Mouse (Mus musculus) kidney, postnatal 4 days (tissue): ENCODE results near the gene Man2a1.
A peak's percentile ranks its signal among the peaks of the same experiment; 100 is the strongest.

Experiments
- DNase-seq, 2 experiments: peaks; one replicate each; pipeline ENCODE4 v3.0.0; 2021; ENCODE audit warnings: mixed read lengths in 2 of 2

Gene Man2a1

DNA sequence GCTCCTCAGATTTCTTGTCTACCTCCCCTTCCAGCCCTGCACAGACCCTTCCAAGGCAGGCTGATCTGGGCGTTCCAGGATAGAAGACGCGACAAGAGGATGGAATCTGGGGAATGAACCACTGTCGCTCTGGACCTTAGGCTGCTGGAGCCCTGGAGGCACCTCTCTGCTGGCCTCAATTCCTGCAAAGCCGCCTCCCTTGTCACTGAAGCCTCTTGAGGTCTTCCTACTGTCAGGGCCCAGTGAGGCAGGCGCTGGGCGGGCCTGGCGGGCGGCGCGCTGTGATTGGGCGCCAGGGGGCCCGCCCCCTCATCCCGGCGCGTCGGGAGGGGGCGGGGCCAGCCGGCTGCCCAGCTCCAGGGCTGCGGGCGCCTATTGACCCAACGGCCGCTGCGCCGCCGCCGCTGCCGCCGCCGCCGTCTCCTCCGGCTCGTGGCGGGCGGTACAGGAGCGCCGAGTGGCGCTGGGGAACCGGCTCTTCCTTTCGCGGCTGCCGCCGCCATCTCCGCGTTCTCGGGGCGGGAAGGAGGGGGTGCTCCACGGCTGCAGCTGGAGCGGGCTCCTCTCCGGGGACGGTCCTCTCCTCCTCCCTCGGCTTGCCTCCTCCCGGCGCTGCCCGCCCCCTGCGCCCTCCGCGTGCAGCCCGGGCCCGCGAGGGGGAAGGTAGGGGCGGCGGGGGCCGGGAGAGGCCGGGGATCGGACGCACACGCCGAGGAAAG is at the start of gene Man2a1:
TSS of gene Man2a1 (plus strand) at position 365 of the 719 bp plus-strand sequence.
- DNase-seq, result peak; percentile 89 to 94

DNA sequence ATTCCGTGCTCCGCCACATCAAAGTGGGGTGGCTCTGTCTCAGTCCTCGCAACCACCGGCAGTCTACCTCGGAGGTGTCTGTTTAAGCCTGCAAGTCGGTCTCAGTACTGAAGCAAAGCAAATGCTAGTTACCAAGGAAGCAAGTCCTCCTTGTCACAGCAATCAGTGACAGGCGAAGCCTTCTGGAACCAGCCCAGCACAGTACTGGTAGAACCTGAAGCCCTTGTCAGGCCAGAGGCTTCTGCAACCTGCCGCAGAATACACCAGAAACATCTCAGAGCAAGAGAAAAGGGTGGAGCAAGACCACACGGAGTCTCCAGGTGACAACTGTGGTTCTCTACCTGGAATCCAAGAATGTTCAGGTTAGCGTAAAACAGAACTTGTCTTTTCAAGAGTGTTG is 47.2 kb upstream of the Man2a1 start:
- no peak for DNase-seq

DNA sequence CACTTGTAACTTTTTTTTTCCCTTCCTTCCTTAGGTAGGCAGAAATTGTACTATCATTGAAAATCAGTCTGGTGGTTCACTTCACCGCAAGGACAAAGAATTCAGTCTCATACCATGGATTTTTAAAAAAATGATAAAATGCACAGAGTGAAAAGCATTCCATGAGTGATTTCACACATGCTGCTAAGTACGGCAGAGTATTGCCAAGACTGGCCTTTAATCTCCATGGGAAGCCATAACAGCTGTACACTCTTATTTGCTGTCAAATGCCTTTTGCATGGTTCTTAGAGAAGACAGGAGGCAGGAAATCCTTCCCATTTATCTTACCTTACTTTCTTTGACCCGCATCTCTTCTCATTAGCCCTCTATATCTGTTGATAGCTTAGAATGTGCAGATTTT is 45.6 kb upstream of the Man2a1 start:
- no peak for DNase-seq

DNA sequence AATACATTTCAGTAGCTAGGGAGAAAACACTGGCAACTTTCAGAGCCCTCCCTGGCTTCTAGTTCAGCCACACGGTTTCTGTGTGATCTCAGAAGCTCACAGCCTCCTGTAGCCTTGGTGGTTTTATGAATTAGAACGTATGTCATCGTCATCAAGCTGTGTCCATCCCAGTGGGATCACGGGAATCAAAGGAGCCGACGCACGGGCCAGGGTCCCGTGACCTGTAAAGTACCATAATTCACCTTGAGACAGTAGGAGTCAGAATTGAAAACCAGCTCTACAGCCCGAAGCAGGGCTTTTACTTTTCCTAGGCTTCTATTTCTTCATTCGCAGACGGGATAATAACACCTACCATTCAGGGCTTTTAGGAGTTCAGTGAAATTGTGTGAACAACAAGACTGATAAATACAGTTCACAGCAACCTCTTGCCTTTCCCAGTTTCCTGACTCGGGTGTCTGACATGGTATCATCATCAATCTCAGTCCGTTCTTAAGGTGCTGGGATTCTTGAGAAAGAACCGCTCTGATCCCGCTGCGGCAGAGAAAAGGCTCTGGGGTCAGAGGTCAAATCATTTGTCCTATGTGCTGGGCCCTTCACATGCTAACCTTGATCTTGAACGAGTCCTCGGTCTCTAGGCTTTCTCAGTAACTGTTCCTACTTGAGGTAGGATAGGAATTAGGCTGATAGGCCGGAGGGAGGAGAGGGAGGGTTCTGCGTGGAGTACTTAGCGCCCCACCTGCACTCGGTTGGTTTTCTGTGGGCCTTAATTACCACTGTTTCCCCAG is 43.7 kb upstream of the Man2a1 start:
- no peak for DNase-seq

DNA sequence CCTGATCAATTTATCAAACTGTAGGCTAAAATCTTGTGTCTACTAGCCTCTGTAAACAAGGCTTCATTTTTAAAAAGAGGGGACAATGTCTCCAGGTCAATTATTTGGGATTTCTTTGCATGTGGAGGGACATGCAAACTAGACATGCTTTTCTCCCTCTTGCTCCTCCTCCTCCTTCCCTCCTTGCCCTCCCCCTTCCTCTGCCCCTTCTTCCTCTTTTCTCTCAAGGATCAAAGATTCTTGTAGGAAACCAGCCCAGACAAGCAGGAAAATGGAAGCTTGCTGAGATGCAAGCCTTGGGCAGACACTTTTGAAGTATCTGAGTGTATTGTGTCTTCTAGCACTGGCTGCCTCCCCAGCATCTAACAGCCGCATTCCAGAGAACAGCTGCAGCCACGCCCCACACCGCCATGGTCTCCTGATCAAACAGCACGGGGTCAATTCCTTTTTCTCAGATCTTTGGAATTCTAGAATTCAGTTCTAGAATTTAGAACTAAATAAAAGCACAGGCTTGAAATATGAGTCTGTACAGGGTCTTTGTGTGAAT is 41.5 kb upstream of the Man2a1 start:
- peak; percentile 61 to 70 for DNase-seq

DNA sequence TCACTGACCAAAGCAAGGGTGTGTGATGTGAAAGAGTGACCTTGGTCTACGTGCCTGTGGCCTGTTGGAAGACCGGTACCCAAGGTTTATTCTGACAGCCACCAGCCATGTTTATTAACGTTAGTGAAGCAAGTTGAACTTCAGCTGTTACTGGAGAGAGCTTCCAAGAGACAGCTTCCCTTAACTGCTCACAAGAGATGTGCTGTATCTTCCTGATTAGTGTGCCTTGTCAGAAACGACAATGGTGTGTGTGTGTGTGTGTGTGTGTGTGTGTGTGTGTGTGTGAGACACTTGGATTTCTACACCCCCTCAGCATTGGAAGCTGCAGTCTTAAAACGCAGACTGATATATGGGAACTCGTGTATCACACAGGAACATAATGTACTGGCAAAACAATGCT is 34.1 kb upstream of the Man2a1 start:
- DNase-seq, result no peak

DNA sequence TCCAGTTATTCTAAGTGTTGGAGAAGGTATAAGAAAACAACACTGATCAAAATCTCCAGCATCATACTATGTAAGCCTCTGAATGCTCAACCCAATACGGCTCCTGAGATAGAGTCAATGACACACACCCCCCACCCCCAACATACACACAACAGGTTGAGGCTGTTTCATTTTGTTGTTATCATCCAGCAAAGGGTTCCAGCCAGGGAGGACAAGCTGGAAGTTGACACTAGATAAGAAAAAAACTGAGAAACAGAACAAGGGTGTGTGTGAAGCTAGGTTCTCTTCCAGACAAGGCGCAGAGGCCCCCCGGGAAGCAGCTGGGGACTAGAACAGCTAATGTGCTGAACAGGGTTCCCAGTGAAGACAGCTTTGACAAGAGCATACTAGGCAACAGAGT is 33.0 kb upstream of the Man2a1 start:
- no peak for DNase-seq

DNA sequence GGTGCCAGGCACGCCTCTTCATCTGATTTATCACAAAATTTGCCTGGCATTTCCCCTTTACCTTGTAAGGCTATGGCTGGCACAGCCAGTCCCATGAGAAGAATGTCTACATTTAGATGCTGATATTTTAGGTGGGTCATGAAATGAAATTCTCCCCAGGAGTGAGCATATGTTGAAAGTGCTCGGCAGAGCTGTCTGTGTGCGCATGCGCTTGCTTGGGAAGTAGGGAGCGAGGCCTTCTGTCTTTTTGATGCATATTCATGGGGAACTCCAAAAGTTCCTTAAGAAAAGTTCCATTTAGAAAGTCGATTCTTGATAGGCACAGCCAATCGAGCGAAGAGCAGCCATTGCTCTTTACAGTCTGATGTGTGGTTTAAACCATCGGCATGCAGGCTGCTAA is 26.6 kb upstream of the Man2a1 start:
- DNase-seq, result no peak

DNA sequence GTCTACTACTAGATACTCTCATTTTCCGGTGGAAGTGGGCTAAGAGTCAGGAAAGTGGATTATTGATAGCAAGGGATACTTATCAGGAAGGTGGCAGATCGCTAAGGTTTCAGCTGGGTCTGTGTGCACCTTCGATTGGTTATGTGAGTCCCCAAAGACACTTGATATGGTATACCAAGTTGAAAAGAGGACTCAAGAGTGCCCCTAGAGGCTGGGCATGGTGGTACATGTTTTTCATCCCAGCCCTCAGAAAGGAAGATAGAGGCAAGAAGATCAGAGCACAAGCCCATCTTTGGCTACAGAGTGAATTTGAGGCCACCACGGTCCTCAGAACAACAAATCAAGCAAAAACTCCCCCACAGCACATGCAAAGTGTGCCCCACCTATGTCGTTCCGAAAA is 25.3 kb upstream of the Man2a1 start:
- peak; percentile 13 to 14 for DNase-seq

DNA sequence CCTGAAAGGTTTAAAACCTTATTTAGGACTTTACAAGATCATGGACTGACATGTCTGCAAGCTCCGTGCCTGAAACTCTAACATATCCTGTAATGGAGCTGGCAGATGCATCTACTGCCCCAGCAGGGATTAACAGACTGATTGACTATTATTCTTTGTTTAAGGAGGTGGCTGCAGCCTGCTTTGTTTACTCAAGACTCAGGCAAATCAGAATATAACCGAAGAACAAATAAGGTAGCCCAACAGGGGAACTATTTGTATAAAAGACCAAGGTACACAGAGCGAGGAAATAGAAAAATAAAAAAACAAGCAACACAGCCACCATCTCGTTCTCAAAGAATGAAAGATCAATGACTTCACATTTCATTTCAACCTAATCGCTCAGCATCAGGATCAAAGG is 23.1 kb upstream of the Man2a1 start:
- no peak for DNase-seq

DNA sequence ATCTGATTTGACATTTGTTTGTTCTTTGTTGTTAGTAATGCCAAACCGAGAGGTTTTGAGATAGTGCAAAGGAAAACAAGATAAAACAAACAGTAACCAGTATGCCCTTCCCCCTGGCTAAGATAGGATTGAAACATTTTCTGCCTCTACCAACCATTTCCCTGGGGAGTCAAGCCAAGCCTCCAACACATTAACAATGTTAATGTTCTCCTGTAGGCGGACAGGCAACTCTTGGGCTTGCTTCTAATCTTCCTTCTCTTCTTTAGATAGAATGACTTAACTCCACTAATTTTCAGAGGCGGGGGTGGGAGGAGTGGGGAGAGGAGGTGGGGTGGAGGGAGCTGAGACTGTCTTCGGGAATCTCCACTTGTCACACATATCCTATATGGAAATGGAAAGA is 22.2 kb upstream of the Man2a1 start:
- no peak for DNase-seq

DNA sequence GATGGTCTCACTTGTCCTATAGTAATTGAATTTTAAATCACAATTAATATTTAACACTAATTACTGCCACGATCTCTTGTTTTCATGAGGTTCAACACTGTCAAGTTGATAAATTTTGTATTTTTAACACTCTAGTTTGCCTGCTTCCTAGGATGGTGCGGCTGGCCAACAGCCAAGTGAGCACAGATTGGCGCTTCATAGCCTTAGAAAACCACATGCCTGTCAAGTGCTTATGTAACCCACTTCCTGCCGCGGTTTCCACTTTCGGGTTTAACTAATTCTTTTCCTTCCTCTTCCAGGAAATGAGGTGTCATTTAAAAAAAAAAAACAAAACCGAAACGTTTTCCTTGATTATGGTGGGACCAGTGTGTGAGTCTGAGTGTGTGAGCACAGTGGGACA is 20.8 kb upstream of the Man2a1 start:
- DNase-seq, result peak; percentile 13 to 29

DNA sequence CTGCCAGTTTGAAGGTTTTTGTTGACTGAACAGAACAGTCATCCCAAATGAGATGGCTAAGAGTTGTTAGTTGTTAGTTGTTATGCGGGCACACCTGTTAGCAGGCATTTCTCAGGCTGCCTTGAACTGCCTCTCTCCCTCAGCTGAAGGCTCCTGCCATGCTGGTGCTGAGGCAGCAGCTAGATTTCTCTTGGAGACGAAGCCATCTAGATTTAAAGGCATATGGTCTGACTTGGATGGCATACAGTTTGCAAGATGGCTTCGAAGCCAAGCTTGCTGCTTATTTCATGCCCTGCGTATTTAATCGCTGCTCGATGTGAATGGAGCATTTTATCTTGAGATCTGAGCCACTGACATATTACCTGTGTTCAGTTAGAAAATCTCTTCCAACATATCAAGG is 19.4 kb upstream of the Man2a1 start:
- no peak for DNase-seq

DNA sequence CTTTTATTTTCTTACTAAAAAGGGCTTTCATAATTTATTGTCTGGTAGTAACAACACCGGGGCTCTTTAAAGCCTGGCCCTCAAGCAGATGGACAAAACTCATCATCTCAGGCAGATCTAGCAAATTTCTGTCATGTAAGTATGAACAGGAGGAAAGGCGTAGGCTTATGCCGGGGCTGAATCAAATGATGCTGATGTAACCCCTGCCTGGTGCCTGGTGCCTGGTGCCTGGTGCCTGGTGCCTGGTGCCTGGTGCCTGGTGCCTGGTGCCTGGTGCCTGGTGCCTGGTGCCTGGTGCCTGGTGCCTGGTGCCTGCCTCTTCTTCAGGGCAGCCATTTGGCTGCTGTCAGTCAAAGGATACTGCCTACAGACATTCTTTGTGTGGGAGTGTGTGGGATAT is 18.6 kb upstream of the Man2a1 start:
- DNase-seq, result no peak

DNA sequence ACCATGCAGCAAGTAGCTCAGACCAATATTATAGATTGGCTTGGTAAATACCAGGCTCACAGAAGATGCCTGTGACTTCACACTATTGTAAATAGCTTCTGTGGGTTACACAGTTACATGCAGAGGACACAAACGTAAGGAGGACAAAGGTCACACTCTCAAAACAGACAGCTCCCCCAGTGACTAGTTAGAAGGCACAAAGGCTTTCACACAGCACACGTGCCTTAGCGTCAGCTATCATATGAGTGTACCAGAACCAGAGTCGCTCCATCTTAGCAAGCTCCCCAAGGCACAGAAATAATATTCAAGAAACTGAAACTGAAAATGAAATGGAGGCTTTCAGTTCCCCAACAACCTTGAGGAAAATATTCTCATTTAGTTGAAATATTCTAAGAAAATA is 10.1 kb upstream of the Man2a1 start:
- DNase-seq, result no peak

DNA sequence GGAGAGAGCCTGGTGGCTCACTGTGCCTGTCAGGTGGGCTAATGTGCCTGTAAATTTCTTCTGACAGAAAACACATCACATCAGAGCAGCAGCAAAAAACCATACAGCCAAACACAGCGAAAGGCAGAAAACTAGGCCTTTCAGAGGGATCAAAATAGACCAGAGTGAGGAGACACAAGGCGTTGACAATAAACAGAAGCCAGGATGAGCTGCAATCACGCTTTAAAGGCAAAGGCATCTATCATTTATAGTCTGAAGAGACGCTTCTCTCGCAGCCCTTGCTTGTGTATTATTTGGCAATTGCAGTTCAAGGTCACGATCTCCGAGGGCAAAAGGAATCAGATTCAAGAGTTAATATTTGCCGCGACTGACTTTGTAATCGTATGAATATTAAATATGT is 9.2 kb upstream of the Man2a1 start:
- DNase-seq, result no peak

DNA sequence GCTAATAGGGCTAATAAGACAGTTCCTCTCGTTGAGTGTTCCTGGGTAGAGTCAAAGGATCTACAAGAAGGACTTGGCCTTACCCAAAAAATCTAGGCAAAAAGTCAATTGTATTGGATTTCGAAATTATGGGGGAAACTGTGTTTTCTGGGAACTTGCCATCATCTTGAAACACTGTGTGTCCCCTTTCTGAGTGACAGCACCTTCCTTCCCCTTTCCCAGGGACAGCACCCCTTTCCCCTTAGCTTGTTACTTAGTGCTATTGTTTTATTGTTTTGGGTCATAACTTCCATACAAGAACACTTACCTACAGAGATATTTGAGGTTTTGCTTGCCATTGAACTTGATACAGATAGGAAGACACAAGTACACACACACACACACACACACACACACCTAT is 8.2 kb upstream of the Man2a1 start:
- no peak for DNase-seq

DNA sequence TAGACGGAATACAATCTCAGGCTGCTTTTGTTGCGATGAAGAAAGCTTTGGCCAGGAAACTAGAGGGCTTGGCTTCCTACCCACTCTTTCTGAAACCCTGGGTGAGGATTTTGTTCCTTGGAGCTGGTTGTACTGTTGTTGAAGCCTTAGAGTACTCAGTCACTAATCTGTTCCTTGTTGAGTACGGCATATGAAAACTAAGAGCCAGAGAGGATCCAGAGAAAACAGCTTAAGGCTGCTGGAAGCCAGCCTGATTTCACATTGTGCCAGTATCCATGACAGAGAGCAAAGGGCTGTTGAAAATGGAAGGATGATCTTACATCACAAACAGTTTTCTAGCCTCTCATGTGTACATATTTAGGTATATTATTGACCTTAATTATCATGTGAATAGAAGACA is 7.7 kb upstream of the Man2a1 start:
- DNase-seq, result no peak

DNA sequence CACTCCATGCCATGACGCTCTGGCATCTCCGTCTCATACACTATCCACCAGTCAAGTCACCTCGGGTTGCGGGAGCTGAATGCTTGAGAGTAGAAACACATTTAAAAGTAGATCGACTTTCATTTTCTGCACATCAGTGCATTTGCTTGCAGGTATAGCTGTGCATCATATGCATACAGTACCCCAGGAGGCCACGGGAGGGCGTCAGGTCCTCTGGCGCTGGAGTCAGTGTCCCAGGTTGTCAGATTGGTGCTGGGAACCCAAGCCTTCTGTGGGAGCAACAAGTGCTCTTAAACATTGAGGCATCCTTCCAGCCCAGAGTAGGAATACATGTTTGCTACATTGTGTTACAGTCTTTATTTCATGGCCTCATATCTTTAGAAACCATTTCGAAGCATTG is 2.8 kb upstream of the Man2a1 start:
- DNase-seq, result no peak

DNA sequence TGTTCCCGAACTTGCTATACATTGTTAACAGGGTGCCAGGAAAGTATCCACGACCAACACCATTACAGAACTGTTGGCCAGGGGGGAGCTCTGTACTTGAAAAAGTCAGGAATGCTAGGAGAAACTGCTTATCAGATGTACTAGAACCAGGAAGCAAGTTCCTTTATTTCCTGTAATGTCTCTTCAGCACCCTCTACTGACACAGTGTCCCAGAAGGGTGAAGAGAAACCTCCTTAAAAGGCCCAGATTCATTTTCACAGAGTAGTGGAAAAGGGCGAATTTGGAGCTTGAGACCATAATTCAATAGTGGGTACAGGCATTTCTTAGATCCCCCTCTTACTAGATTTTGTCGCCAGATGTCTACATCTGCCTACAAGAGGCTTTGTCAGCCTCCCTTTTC is 620 bp upstream of the Man2a1 start:
- DNase-seq, result peak in 1 of 2 experiments; percentile 50

DNA sequence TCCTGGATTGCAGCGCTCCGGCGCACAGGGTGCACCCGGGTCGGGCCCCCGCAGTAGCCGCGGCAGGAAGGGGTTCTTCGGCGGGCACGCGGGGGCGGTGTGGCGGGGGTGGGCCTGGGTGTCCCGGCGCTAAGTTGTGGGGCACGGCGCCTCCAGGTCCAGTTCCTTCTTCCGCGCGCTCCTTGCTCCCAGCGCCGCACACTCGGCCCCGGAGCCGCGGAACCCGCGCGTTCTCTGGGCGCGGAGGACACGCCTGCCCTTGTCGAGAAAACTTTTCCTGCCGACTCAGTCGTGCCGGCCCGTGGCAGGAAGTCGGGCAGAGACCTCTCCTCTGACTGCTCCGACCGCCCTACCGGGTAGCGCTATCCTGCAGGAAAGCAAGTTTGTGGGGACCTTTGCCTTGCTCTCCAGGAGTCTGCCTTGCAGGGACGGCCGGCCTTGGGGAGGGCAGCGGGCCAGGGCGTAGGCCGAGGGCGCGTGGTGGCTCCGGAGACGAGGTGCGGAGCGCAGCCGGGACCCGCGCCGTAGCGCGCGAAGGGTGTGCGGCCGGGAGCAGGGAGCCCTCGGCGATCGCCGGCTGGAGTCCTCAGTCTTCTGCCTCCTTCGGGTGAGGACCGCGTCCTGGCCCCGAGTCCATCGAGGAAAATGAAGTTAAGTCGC is 685 bp downstream of the Man2a1 start:
- peak; percentile 66 to 81 for DNase-seq

DNA sequence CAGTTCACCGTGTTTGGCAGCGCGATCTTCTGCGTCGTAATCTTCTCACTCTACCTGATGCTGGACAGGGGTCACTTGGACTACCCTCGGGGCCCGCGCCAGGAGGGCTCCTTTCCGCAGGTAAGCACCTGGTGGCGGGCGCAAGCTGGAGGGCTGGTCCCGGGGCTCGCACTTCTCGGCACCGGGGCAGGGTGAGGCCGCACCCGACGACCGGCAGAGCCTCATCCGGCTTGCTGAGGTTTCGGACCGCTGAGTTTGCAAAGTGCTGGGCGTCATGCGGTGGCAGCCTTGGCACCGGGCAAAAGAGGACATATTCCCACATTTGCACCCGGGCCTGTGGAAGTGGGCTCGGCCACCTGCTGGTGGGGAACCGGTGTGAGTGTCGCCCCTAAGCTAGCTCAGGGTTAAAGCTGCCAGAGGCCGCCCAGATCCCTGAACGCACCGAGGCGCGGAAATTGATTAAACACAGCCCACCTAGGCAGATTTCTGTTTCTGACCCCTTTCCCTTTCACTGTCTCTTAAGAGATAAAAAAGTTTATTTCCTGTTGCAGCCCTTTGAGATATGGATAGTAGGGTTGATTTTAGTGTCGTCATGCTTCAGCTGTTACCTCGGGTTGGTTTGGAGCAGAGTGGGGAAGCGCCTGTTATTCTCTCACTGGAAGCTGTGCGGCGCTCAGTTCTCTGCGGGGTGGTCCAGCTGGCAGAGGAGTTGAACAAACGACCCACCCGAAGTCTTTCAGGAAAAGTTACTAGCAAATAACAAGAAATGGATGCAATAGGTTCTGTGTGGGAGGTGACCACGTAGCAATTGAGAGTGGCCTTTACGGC is 1.4 kb downstream of the Man2a1 start:
- DNase-seq, result peak; percentile 70 to 83

DNA sequence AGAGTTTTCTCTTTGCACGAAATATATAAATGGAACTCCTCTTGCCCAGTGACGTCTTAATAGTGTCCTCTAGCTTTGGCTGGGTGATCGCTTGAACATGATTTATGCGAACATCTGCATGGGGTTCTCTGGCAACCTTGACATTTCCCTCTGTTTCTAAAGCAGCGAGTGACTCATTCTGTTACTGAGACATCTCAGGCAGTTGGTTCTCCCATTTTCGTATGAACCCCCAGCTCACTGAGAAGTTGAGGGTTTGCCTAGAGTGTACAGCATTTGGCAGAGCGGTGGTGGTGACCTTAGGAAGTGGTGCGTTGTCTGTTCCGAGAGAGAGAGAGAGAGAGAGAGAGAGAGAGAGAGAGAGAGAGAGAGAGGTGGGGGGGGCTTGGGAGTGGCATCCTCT is 2.6 kb downstream of the Man2a1 start:
- no peak for DNase-seq
